Mouse (Mus musculus): Measurements from ENCODE around the gene Tfap2e.

GRCm38 (mm10) chr4:126748381-126748780 is 12.3 kb upstream of the Tfap2e start:
- TF ChIP-seq CTCF (IDR thresholded peaks at IDR 0.05; ENCODE audit: borderline replicate concordance, control insufficient read depth, extremely low read depth, insufficient read depth, low read length, poor library complexity) (no peak), POLR2A (IDR thresholded peaks at IDR 0.05; ENCODE audit: control insufficient read depth, extremely low read depth, insufficient read depth, low read length, poor library complexity) (no peak)

Measured in thymus, adult 2 months (tissue).